Mouse (Mus musculus) thymus, adult 2 months (tissue): ENCODE data around the gene Moxd2. TPM values are rescaled to one million over a fixed set of nuclear protein-coding genes. Genes with fewer than 3 reads are reported as not detected.

Experiments
- DNase-seq: peaks from one replicate; pipeline ENCODE4 v3.0.0; 2021
- H3K27ac ChIP-seq: fragments of 200-500 bp; 2 replicates; pipeline ENCODE4 v1.5.1; 2012; ENCODE audit warnings: low read length, control low read depth; ENCODE audit not compliant: control insufficient read depth, insufficient read depth
- H3K27me3 ChIP-seq: fragments of 200-500 bp; 2 replicates; pipeline ENCODE4 v1.6.1; 2012; ENCODE audit warnings: mild to moderate bottlenecking, low read length, moderate library complexity, mixed read lengths; ENCODE audit not compliant: control insufficient read depth, insufficient read depth
- H3K36me3 ChIP-seq: fragments of 200-500 bp; 2 replicates; pipeline ENCODE4 v1.6.1; 2012; ENCODE audit warnings: mild to moderate bottlenecking, low read length, moderate library complexity; ENCODE audit not compliant: control insufficient read depth, insufficient read depth
- H3K4me1 ChIP-seq: fragments of 200-500 bp; replicated peaks from 2 replicates; pipeline ENCODE4 v1.6.1; 2012; ENCODE audit warnings: low read length; ENCODE audit not compliant: control insufficient read depth, insufficient read depth
- H3K4me3 ChIP-seq: fragments of 200-500 bp; 2 replicates; pipeline ENCODE4 v1.5.1; 2012; ENCODE audit warnings: mild to moderate bottlenecking, low read length, control low read depth, moderate library complexity; ENCODE audit not compliant: control insufficient read depth, insufficient read depth
- CTCF ChIP-seq: fragments of 200-500 bp; IDR thresholded peaks from 2 replicates; pipeline ENCODE4 v1.5.1; 2012; ENCODE audit warnings: mild to moderate bottlenecking, control low read depth, low read length, moderate library complexity, borderline replicate concordance; ENCODE audit not compliant: control insufficient read depth, poor library complexity, insufficient read depth; ENCODE audit errors: extremely low read depth
- POLR2A ChIP-seq: fragments of 200-500 bp; IDR thresholded peaks from 2 replicates; pipeline ENCODE4 v1.6.1; 2012; ENCODE audit warnings: mild to moderate bottlenecking, low read length, control low read depth, moderate library complexity; ENCODE audit not compliant: control insufficient read depth, poor library complexity, insufficient read depth; ENCODE audit errors: extremely low read depth
- WGBS: fragments of 180-500 bp; shearing (Covaris S2); methylation state at CpG from one replicate; pipeline ENCODE4 v1.1.7; 2018; 5-methylcytosine and 5-hydroxymethylcytosine counted together
- polyA plus RNA-seq: library from polyadenylated mRNA; depleted of rRNA; stranded (reverse); fragments of >200 nt; gene quantifications from 2 replicates; pipeline ENCODE4 v1.2.3, GENCODE M21; 2012; rRNA removed

Gene Moxd2
- 0.14 and 0.15 TPM in 2 replicates for polyA plus RNA-seq

- 97% methylated on average over 3 of the region's 3 CpGs for WGBS
Observed at GRCm38 (mm10) chr6:40887394-40887793, at the start of gene Moxd2. Moxd2 (minus strand) TSS chr6:40887494.

GRCm38 (mm10) chr6:40919954-40920353, 32.7 kb upstream of the Moxd2 start:
- Histone ChIP-seq H3K27me3 (no peaks in the 10 kb centered on the region), H3K27ac (no peak overlapping the region), H3K4me1 (no peaks in the 10 kb centered on the region), H3K4me3 (no peak overlapping the region), H3K36me3 (no peaks in the 10 kb centered on the region)
- no peak for DNase-seq
- no peak for TF ChIP-seq CTCF
- no peak for TF ChIP-seq POLR2A
- 95% methylated on average over 4 of the region's 4 CpGs for WGBS

More at GRCm38 (mm10) chr6:40887394-40887793, at the start of gene Moxd2:
- DNase-seq = no peak
- H3K36me3 ChIP-seq = no peaks in the 10 kb centered on the region
- H3K27ac ChIP-seq = no peak within 1 kb of the TSS
- peaks cover 10% of the 10 kb centered on the region for H3K4me1 ChIP-seq
- TF ChIP-seq CTCF (no peak), POLR2A (no peak)
- H3K27me3 ChIP-seq = no peaks in the 10 kb centered on the region
- no peak within 1 kb of the TSS for H3K4me3 ChIP-seq

DNA sequence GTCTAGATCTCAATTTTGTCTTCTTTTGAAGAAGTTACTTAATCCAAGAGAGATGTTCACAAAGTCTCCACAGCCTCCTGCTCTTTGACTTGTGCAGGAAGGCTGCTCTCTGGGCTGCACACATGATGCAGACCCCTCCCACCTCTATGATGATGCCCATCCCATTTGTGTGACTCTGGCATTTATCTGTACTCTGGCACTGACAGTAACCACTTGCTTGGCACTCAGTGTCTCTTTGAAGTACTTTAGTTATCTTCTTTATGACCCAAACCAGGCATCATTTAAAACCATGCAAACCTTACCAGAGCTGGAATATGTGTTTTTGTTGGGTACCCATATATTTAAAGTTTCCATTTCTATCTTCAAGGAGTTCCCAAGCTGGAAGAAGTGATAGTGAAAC, 13.0 kb upstream of the Moxd2 start, which contains the start of gene Prss58:
Gene Prss58, minus strand, starts transcription at position 101 of the 400 bp plus-strand sequence.
- TF ChIP-seq POLR2A (no peak), CTCF (no peak)
- no peaks in the 10 kb centered on the region for H3K4me1 ChIP-seq
- no peak within 1 kb of the TSS for H3K27ac ChIP-seq
- no peaks in the 10 kb centered on the region for H3K36me3 ChIP-seq
- H3K27me3 ChIP-seq = no peaks in the 10 kb centered on the region
- DNase-seq = no peak
- H3K4me3 ChIP-seq = no peak within 1 kb of the TSS

- whole genome bisulfite sequencing = 100% methylated on average over 1 of the region's 1 CpGs
Observed at GRCm38 (mm10) chr6:40894716-40895115, 7.4 kb upstream of the Moxd2 start.

GRCm38 (mm10) chr6:40893577-40893976, 6.3 kb upstream of the Moxd2 start:
- no peak for TF ChIP-seq CTCF
- no peak for TF ChIP-seq POLR2A
- H3K27me3 ChIP-seq = no peaks in the 10 kb centered on the region
- H3K4me1 ChIP-seq = peaks cover 10% of the 10 kb centered on the region
- peak; percentile 65 for DNase-seq
- no peak overlapping the region for H3K4me3 ChIP-seq
- no peak overlapping the region for H3K27ac ChIP-seq
- H3K36me3 ChIP-seq = no peaks in the 10 kb centered on the region
- 31% methylated on average over 7 of the region's 7 CpGs for WGBS

More at GRCm38 (mm10) chr6:40894716-40895115, 7.4 kb upstream of the Moxd2 start:
- H3K4me3 ChIP-seq = no peak overlapping the region
- peaks cover 10% of the 10 kb centered on the region for H3K4me1 ChIP-seq
- no peak overlapping the region for H3K27ac ChIP-seq
- H3K36me3 ChIP-seq = no peaks in the 10 kb centered on the region
- TF ChIP-seq CTCF = no peak
- no peaks in the 10 kb centered on the region for H3K27me3 ChIP-seq
- no peak for DNase-seq

GRCm38 (mm10) chr6:40891754-40892153, 4.5 kb upstream of the Moxd2 start:
- DNase-seq = no peak
- Histone ChIP-seq H3K27me3 (no peaks in the 10 kb centered on the region), H3K27ac (peak overlapping the region; percentile 77), H3K36me3 (no peaks in the 10 kb centered on the region), H3K4me1 (peaks cover 10% of the 10 kb centered on the region), H3K4me3 (peak overlapping the region; percentile 22)
- 3% methylated on average over 4 of the region's 4 CpGs for WGBS
- TF ChIP-seq POLR2A = no peak
- TF ChIP-seq CTCF = no peak

- TF ChIP-seq POLR2A = no peak
- no peak for TF ChIP-seq CTCF
- no peaks in the 10 kb centered on the region for H3K27me3 ChIP-seq
- no peak overlapping the region for H3K4me3 ChIP-seq
- DNase-seq = peak; percentile 16
- peak overlapping the region; percentile 77; the same call in 1 of the 2 replicates for H3K27ac ChIP-seq
- whole genome bisulfite sequencing = 2% methylated on average over 1 of the region's 1 CpGs
- no peaks in the 10 kb centered on the region for H3K36me3 ChIP-seq
- peaks cover 10% of the 10 kb centered on the region for H3K4me1 ChIP-seq
Observed at GRCm38 (mm10) chr6:40890973-40891372, 3.7 kb upstream of the Moxd2 start.
